Mouse (Mus musculus) bone marrow, adult 2 months (tissue): ENCODE data around the gene Sirt6. TPM values are rescaled to one million over a fixed set of nuclear protein-coding genes. Genes with fewer than 3 reads are reported as not detected.
A peak's percentile ranks its signal among the peaks of the same experiment; 100 is the strongest.

Experiments used
- H3K27ac ChIP-seq: fragments of 200-500 bp; 2 replicates; pipeline ENCODE4 v1.5.1; 2012; ENCODE audit warnings: low read depth, mild to moderate bottlenecking, control low read depth, inconsistent platforms, low read length; ENCODE audit not compliant: control insufficient read depth, poor library complexity, insufficient read depth
- H3K4me1 ChIP-seq: fragments of 200-500 bp; 2 replicates; pipeline ENCODE4 v1.6.1; 2011; ENCODE audit warnings: low read length; ENCODE audit not compliant: control insufficient read depth, insufficient read depth
- H3K4me3 ChIP-seq: fragments of 200-500 bp; replicated peaks from 2 replicates; pipeline ENCODE3; 2011; ENCODE audit warnings: mild to moderate bottlenecking, low read depth, low read length, control low read depth; ENCODE audit not compliant: control insufficient read depth
- CTCF ChIP-seq: fragments of 200-500 bp; IDR thresholded peaks from 2 replicates; pipeline ENCODE4 v1.5.1; 2011; ENCODE audit warnings: low read length, control low read depth; ENCODE audit not compliant: control insufficient read depth, insufficient read depth
- POLR2A ChIP-seq: fragments of 200-500 bp; IDR thresholded peaks from 2 replicates; pipeline ENCODE4 v1.6.1; 2011; ENCODE audit warnings: low read depth, mild to moderate bottlenecking, control low read depth, low read length, borderline replicate concordance; ENCODE audit not compliant: control insufficient read depth
- WGBS: fragments of 180-500 bp; shearing (Covaris S2); methylation state at CpG from one replicate; pipeline ENCODE4 v1.1.7; 2018; 5-methylcytosine and 5-hydroxymethylcytosine counted together
- polyA plus RNA-seq: library from polyadenylated mRNA; stranded (reverse); fragments of >200 nt; gene quantifications from 2 replicates; pipeline ENCODE4 v1.2.4, GENCODE M21; 2011; ENCODE audit warnings: low replicate concordance; ENCODE audit not compliant: missing spikeins, insufficient read depth, insufficient read length

Gene Sirt6
- polyA plus RNA-seq, 1 experiment, result 16.8 TPM

DNA sequence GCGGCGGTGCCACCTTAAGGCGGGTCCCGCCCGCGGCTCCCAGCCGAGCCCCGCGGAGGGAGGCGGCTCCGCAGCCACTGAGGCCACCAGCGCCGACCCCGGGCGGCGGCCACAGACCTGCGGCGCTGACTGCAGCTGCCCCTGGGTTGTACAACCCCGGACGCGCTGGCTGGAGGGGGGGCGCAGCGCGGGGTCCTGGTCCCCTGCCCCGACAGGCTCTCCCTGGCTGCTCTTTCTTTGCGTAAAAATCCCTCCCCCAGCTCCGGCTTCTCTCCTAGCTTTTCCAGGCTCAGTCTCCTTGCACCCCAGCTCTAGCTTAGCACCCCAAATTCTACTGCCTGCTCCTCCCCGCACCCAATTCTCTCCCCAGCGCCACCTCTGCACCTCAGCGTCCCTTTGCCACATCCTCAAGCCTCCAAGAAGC, 52.4 kb downstream of the Sirt6 start:
- peak overlapping the region; percentile 17 for H3K4me3 ChIP-seq
- WGBS, result 1% methylated on average over 29 of the region's 30 CpGs
- no peak overlapping the region for H3K27ac ChIP-seq
- H3K4me1 ChIP-seq, result no peaks in the 10 kb centered on the region
- TF ChIP-seq CTCF (no peak), POLR2A (no peak)

DNA sequence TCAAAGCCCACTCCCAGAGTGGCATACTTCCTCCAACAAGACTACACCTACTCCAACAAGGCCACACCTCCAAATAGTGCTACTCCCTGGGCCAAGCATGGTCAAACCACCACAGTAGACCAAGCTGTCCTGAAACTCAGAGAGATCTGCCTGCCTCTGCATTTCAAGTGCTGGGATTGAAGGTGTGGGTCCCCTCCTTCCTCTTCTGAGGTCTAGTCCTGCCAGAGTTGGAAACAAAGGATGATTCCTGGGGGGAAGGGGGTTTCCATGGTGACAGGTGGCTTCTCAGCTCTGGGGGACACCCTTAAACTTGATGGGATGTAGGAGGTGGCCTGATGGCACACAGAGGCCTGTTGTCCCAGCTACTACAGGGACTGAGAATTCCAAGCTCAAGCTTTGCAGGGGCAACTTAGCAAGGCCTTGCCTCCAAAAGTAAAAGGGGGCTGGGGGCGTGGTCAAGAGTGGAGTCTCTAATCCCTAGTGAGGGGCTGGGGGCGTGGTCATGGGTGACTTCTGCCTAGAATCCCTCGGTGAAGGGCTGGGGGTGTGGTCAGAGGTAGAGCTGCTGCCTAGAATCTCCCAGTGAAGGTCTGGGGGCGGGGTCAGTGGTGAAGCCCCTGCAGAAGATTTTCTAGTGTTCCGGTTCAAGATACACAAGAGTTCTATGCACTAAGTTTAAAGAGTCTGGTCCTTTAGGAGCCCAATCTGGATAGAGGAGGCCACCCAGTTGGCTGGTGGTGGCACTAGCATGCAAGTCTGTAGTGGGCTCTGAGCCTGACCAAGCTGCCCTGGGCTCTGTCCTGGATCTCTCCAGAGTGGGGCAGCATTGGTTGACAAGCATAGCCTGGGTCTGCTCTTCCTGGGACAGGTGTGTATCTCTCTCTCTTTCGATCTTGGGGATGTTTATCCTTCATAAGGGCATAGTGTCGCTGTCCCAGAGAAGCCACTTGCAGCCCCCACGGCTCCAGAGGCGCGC, 53.2 kb downstream of the Sirt6 start, which contains the start of gene Tle2:
Gene Tle2, plus strand, starts transcription at position 481 of the 976 bp plus-strand sequence.
- TF ChIP-seq POLR2A (no peak), CTCF (no peak)
- Histone ChIP-seq H3K27ac (no peak within 1 kb of the TSS), H3K4me3 (peak within 1 kb of the TSS; percentile 17), H3K4me1 (no peaks in the 10 kb centered on the region)
- WGBS, result 35% methylated on average over 10 of the region's 10 CpGs

DNA sequence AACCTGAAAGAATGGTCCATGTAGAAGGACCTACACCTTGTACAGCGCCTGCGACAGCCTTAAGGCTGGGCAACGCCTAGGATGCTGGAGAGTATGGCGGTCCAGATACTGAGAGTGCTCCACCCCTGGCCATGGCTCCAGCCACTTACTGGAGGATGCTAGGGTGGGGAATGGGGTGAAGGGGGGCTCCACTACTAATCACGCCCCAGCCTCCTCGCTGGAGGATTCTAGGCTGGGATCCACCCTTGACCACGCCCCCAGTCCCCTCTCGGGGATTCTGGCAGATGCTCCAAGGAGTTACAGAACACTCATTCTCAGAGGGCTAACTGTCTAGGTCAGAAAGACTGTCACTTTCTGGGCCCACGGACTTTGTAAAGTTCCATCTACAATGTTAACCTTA, 54.6 kb downstream of the Sirt6 start:
- no peak overlapping the region for H3K4me3 ChIP-seq
- no peak overlapping the region for H3K27ac ChIP-seq
- TF ChIP-seq POLR2A (no peak), CTCF (no peak)
- no peaks in the 10 kb centered on the region for H3K4me1 ChIP-seq
- WGBS, result 68% methylated on average over 9 of the region's 9 CpGs

DNA sequence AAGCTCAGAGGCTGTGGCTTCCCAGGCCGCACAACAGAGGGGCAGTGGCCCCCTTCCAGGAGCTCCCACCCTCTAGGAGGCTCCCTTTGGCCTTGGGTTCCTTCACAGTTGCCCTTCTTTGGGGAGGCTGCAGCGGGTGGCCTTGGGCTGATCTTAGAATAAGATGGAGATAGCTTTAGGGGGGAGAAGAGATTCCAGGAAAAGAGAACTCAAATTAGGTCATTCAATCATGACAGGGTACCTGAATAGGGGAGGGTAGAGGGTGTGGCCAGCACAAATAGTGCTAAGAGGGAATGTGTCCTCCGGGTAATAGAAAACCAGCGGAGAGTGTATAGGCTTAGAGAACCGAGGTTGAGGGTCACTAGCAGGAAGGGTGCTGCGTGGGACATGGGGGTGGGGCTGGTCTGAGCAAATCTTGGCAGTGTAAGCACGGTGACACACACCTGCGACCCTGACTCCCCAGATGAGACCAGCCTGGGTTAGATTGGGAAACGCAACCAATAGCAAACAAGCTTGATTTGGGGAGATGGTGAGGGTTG, 55.4 kb downstream of the Sirt6 start:
- WGBS, result 43% methylated on average over 9 of the region's 9 CpGs
- no peaks in the 10 kb centered on the region for H3K4me1 ChIP-seq
- no peak for TF ChIP-seq POLR2A
- no peak for TF ChIP-seq CTCF
- H3K27ac ChIP-seq, result no peak overlapping the region
- H3K4me3 ChIP-seq, result no peak overlapping the region

Other genes starting within 250 kb of the Sirt6 start
- 126 and 131 TPM in 2 replicates for gene Fzr1, start 249.3 kb downstream of the Sirt6 start, polyA plus RNA-seq
- 14.6 and 23.0 TPM in 2 replicates for gene Dohh, start 243.4 kb downstream of the Sirt6 start, polyA plus RNA-seq
- gene Gm48551, start 243.3 kb downstream of the Sirt6 start, polyA plus RNA-seq, result 3.4 and 4.3 TPM in 2 replicates
- gene Gm48552, start 238.8 kb downstream of the Sirt6 start, polyA plus RNA-seq, result not detected in 2 replicates
- 7.9 and 18.0 TPM in 2 replicates for gene Smim24, start 234.7 kb downstream of the Sirt6 start, polyA plus RNA-seq
- gene Nfic, start 172.2 kb downstream of the Sirt6 start, polyA plus RNA-seq, result 5.1 and 14.5 TPM in 2 replicates
- gene Celf5, start 145.1 kb downstream of the Sirt6 start, polyA plus RNA-seq, result 0.72 TPM in 1 of 2 replicates, not detected in the other
- gene Ncln, start 131.4 kb downstream of the Sirt6 start, polyA plus RNA-seq, result 30.2 and 61.0 TPM in 2 replicates
- 7.6 and 15.8 TPM in 2 replicates for gene S1pr4, start 127.7 kb downstream of the Sirt6 start, polyA plus RNA-seq
- 5.4 and 9.4 TPM in 2 replicates for gene Gna15, start 103.6 kb downstream of the Sirt6 start, polyA plus RNA-seq
- 12.3 and 23.8 TPM in 2 replicates for gene Gna11, start 82.6 kb downstream of the Sirt6 start, polyA plus RNA-seq
- gene Aes, start 68.3 kb downstream of the Sirt6 start, polyA plus RNA-seq, result 183 and 306 TPM in 2 replicates
- 18.5 and 41.7 TPM in 2 replicates for gene Tle2, start 53.2 kb downstream of the Sirt6 start, polyA plus RNA-seq
- gene Tle6, start 26.7 kb downstream of the Sirt6 start, polyA plus RNA-seq, result 23.2 and 27.8 TPM in 2 replicates
- gene BC025920, start 21.5 kb downstream of the Sirt6 start, polyA plus RNA-seq, result 3.9 and 6.6 TPM in 2 replicates
- 5.3 and 11.1 TPM in 2 replicates for gene Ankrd24, start 743 bp upstream of the Sirt6 start, polyA plus RNA-seq
- not detected in 2 replicates for gene Gm10778, start 21.3 kb upstream of the Sirt6 start, polyA plus RNA-seq
- not detected in 2 replicates for gene Zfp433, start 77.0 kb upstream of the Sirt6 start, polyA plus RNA-seq
- gene Gm3055, start 143.4 kb upstream of the Sirt6 start, polyA plus RNA-seq, result 2.0 TPM in 1 of 2 replicates, not detected in the other
- gene Gm4767, start 184.4 kb upstream of the Sirt6 start, polyA plus RNA-seq, result 0.85 and 1.0 TPM in 2 replicates
- gene Gm32687, start 236.1 kb upstream of the Sirt6 start, polyA plus RNA-seq, result 1.0 and 5.6 TPM in 2 replicates